Mouse (Mus musculus): Measurements from ENCODE around the gene Clk3.
"Not testable (repeated sequence)": the region's sequence is repeated elsewhere in the genome, so short reads cannot be mapped to it uniquely, and the experiment has no call there.

The Clk3 gene

GRCm38 (mm10) chr9:57723315-57723715, 42.3 kb downstream of the Clk3 start:
- DNase-seq (ENCODE audit: low read depth, low spot score), result peak; percentile 15
- Histone ChIP-seq H3K27me3 (ENCODE audit: control insufficient read depth, insufficient read depth, low read length, poor library complexity, severe bottlenecking) (no peaks in the 10 kb centered on the region), H3K36me3 (ENCODE audit: control insufficient read depth, insufficient read depth, low read length, poor library complexity, severe bottlenecking) (peaks cover 8% of the 10 kb centered on the region)

- Histone ChIP-seq H3K27me3 (ENCODE audit: control insufficient read depth, insufficient read depth, low read length, poor library complexity, severe bottlenecking) (no peaks in the 10 kb centered on the region), H3K36me3 (ENCODE audit: control insufficient read depth, insufficient read depth, low read length, poor library complexity, severe bottlenecking) (peaks cover 10% of the 10 kb centered on the region)
- no peak for DNase-seq (ENCODE audit: low read depth, low spot score)
Measured at GRCm38 (mm10) chr9:57722371-57722770, 43.3 kb downstream of the Clk3 start.

DNA sequence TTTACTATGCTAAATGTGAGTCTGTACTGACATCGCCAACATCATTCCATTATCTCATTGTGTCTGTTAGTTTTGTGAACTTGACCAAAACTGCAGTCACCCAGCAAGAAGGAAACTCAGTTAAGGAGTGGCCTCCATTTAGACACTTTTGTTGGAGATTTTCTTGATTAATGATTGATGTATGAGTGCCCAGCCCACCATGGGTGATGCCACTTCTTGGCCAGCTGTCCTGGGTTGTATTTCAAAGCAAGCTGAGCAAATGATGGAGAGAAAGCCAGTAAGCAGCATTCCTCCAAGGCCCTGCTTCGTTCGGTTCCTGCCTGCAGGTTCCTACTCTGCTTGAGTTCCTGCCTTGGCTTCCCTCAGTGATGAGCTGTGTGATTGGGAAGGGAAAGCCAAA, 44.9 kb downstream of the Clk3 start:
- no peak for DNase-seq (ENCODE audit: low read depth, low spot score)
- H3K27me3 ChIP-seq (ENCODE audit: control insufficient read depth, insufficient read depth, low read length, poor library complexity, severe bottlenecking), result no peaks in the 10 kb centered on the region
- peaks cover 20% of the 10 kb centered on the region for H3K36me3 ChIP-seq (ENCODE audit: control insufficient read depth, insufficient read depth, low read length, poor library complexity, severe bottlenecking)

- Histone ChIP-seq H3K27me3 (ENCODE audit: control insufficient read depth, insufficient read depth, low read length, poor library complexity, severe bottlenecking) (no peaks in the 10 kb centered on the region), H3K36me3 (ENCODE audit: control insufficient read depth, insufficient read depth, low read length, poor library complexity, severe bottlenecking) (peaks cover 32% of the 10 kb centered on the region)
- DNase-seq (ENCODE audit: low read depth, low spot score), result no peak
Measured at GRCm38 (mm10) chr9:57718408-57718807, 47.3 kb downstream of the Clk3 start.

DNA sequence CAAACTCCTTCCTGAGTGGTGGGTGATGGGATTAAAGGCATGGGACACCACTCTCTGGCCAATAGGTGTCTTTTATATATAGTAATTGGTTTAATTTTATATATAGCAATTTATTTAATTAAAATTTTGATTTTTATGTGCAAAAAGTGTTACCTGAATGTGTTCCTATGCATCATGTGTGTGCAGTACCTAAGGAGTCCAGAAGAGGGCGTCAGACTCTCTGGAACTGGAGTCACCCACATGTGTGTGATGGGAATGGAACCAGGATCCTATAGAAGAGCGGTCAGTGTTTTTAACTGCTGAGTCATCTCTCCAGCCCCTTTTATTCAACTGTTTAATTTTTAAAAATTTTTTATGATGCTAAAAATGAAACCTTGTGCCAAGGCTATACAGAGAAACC, 53.5 kb downstream of the Clk3 start:
- peak; percentile 31 for DNase-seq (ENCODE audit: low read depth, low spot score)
- H3K36me3 ChIP-seq (ENCODE audit: control insufficient read depth, insufficient read depth, low read length, poor library complexity, severe bottlenecking), result peaks cover 24% of the 10 kb centered on the region
- no peaks in the 10 kb centered on the region for H3K27me3 ChIP-seq (ENCODE audit: control insufficient read depth, insufficient read depth, low read length, poor library complexity, severe bottlenecking)

DNA sequence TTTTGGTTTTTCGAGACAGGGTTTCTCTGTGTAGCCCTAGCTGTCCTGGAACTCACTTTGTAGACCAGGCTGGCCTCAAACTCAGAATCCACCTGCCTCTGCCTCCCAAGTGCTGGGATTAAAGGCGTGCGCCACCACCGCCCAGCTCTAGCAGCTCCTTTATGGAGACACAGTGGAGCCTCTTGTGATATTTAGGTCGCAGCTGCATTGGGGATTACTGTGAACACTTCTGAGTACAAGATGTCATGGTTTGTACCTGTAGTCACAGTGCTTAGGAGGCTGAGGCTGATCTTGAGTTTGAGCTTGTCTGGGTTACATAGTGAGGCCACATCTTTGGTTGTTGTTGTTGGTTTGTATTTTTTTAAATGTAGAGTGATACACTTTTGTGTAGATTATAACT, 55.4 kb downstream of the Clk3 start:
- not testable (repeated sequence) for DNase-seq (ENCODE audit: low read depth, low spot score); H3K27me3 ChIP-seq (ENCODE audit: control insufficient read depth, insufficient read depth, low read length, poor library complexity, severe bottlenecking)
- H3K36me3 ChIP-seq (ENCODE audit: control insufficient read depth, insufficient read depth, low read length, poor library complexity, severe bottlenecking), result peaks cover 12% of the 10 kb centered on the region

- DNase-seq (ENCODE audit: low read depth, low spot score), result no peak
- H3K36me3 ChIP-seq (ENCODE audit: control insufficient read depth, insufficient read depth, low read length, poor library complexity, severe bottlenecking), result peaks cover 4% of the 10 kb centered on the region
- no peaks in the 10 kb centered on the region for H3K27me3 ChIP-seq (ENCODE audit: control insufficient read depth, insufficient read depth, low read length, poor library complexity, severe bottlenecking)
Measured at GRCm38 (mm10) chr9:57708720-57709274, 56.9 kb downstream of the Clk3 start.

GRCm38 (mm10) chr9:57708068-57708719, 57.5 kb downstream of the Clk3 start, which contains the start of gene Edc3:
TSS of gene Edc3 (plus strand) at chr9:57708540.
- peaks cover under 1% of the 10 kb centered on the region; the same call in 1 of the 2 replicates for H3K36me3 ChIP-seq (ENCODE audit: control insufficient read depth, insufficient read depth, low read length, poor library complexity, severe bottlenecking)
- H3K27me3 ChIP-seq (ENCODE audit: control insufficient read depth, insufficient read depth, low read length, poor library complexity, severe bottlenecking), result no peaks in the 10 kb centered on the region
- peak; percentile 89 for DNase-seq (ENCODE audit: low read depth, low spot score)

DNA sequence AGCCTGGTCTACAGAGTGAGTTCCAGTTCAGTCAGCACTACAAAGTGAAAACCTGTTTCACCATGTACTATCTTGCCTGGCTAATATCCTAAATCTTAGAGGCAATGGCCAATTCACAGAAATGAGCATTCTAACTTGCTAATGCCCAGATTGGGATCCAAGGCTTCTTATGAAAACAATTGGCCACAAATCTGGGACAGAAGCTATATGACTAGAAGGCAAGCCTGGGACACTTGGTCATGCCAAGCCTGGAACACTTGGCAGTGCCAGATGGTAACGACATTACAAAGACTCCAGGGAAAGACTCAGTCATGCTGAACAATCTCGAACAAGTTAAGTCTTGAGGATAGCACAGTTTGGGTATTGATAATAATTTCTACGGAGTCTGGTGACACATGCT, 59.2 kb downstream of the Clk3 start:
- no peak for DNase-seq (ENCODE audit: low read depth, low spot score)
- Histone ChIP-seq H3K27me3 (ENCODE audit: control insufficient read depth, insufficient read depth, low read length, poor library complexity, severe bottlenecking) (no peaks in the 10 kb centered on the region), H3K36me3 (ENCODE audit: control insufficient read depth, insufficient read depth, low read length, poor library complexity, severe bottlenecking) (no peaks in the 10 kb centered on the region)
